Mouse (Mus musculus) lung, adult 18-20 months (tissue): Measurements from ENCODE around the gene Ano10.
"Not testable (repeated sequence)": the region's sequence is repeated elsewhere in the genome, so short reads cannot be mapped to it uniquely, and the experiment has no call there.

Source experiments
- DNase-seq, 2 experiments: peaks; one replicate each; pipeline ENCODE4 v3.0.0; 2022; ENCODE audit warnings: mixed read lengths in 2 of 2

The Ano10 gene

DNA sequence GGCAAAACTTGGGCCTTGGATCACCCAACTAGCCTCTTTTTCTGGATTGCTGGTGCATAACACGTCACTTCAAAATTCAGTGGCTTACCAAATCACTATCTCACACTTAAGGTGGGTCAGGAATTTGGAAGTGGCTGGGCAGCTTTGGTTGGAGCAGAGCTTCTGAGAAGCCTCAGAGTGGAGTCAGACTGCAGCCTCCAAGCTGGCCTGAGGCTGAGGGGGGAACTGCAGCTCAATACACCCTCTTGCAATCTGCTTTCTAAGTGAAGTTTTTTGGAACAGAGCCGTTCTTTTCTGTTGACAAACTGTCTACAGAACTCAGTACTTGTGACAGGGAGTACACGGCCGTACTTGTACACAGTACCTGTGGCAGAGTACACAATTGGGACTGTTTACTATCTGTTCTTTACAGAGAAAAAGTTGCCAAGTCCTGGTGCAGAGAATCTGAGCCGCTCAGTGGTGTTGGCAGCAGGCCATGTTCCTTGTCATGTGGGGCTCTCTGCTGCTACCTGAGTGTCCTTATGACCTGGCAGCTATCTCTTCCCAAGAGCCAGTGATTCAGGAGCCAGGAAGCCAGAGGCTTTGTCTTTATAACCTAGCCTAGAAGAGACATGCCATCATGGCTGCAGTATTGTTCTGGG, 99.1 kb downstream of the Ano10 start:
- DNase-seq = peak; percentile 81 to 84

DNA sequence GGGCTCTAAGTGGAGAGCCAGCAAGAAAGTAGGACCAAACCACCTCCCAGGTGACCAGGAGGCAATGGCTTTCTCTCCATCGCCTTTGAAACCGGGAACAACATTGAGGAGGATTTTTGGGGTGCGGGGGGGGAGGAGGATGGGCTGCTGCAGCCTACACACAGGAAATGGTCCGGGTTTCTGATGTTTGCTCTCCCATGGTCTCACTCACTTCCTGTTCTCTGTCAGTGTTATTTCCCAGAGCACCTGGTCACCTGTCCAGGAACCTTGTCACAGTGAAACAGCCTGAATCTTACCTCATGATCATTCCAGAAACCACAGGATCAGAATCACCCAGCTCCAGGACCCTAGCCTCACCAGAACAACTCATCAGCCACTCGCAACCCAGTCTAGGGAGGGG, 100.4 kb downstream of the Ano10 start:
- no peak for DNase-seq

DNA sequence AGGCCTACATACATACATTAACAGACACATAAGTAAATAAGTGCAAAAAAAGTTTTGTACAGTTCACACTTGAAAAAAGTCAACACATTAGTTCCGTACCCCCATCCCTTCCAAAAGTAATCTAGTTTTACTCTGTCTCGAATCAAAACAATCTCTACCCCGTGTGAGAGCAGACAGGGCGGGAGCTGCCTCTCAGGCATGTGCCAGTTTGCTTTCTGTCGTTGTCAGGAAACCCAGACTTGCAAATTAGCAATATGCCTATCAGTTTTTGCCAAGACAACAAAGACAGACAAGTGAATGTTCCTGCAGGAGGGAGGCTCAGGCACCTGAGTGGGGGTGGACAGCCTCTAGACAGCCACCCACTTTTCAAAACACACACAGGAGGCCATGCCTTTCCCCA, 100.9 kb downstream of the Ano10 start:
- no peak for DNase-seq

DNA sequence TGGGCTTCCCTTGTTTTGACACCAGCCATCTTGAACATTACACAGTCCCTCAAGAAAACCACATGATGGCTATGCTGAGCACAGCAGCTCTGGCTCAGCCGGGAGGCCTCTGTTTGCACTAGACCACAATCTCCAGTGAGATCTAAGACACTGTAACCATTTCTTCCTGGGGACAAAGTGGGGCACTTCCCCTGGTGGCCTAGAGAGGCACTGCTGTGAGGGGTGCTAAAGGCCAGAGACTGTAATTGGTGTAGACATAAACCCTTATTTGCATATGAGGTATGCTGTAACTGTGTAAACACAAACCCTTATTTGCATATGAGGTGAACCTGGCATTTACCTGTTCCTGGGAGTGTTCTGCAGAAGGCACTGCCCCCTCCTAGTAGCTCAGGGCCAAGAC, 105.5 kb downstream of the Ano10 start:
- DNase-seq = no peak

DNA sequence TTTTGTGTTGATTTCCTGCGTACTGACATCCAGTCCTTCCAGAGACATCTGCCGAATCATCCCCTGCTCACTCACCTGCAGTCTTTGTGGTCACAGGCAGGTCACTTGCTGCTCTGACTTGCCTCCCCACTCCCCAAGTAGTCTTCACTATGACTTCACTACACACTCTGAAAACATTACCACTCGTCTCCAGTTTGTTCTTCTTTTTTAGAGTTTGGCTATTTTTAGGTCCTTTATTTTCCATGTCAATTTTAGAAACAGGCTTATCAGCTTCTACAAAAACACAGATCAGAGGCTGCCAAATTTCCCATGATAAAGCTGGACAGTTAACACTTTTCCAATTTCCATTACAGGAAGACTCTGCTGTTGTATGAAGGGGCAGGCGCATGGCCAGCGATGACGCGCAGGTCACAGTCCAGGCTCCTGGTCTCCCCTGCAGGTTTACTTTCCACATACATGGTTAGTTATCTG, 106.7 kb downstream of the Ano10 start:
- DNase-seq = no peak

DNA sequence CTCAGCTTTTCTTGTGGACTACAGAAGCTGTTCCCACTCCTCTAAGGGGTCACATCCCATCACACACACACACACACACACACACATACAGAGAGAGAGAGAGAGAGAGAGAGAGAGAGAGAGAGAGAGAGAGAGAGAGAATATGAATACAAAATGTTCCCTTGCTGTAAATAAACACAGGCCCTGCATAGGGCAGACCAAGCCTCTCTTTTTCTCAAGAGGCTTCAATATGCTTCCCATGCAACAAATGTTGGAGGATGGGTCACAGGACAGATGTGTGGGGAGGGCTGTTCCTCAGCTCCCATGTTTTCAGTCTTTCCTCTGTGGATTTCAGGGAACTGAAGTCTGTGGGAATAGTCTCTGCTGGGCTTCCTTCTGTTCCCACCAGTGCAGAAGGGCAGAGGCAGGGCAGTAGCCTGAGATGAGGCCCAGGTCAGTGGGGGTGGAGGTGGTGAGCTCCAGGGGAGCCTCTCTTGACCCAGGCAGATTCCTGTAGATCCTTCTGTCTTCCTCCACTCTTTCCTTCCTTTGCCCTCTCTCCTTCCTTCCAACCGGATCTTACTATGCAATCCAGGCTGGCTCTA, 107.5 kb downstream of the Ano10 start:
- DNase-seq = no peak

DNA sequence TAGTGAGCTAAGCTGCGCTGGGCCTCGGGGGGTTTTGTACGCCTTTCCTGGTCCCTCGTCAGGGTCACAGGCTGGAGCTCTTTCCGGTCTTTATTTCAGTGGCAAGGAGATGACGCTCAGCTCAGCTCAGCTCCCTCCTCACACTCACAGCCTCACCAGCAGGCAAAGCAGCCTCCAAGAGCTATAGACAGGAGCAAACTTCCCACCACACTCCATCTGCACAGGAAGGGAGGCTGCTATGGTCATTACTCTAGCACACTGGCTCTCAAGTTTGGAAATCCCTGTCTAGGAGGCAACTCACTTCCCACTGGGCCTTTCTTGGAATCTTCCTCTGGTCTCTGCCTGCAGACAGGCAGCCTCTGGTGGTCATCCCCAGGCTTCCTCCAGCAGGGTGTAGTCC, 108.3 kb downstream of the Ano10 start:
- no peak for DNase-seq

DNA sequence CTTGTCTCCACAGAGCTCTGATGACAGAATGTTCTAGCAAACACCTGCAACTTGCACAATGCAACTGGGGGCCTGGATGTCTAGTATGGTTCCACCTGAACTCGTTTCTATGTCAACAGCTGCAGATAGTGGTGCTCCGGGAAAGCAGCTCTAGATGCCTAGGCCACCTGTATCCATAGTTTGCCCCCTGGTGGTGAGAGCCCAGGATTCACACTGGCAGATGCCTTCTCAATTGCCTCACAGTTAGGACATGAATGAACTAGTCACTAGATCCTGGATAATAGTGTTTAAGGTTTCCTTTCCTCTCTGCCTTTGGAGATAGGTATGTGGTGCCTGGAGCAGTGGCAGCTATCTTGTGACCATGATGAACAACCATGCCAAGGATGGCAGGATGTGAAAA, 109.2 kb downstream of the Ano10 start:
- peak; percentile 80 to 86 for DNase-seq

DNA sequence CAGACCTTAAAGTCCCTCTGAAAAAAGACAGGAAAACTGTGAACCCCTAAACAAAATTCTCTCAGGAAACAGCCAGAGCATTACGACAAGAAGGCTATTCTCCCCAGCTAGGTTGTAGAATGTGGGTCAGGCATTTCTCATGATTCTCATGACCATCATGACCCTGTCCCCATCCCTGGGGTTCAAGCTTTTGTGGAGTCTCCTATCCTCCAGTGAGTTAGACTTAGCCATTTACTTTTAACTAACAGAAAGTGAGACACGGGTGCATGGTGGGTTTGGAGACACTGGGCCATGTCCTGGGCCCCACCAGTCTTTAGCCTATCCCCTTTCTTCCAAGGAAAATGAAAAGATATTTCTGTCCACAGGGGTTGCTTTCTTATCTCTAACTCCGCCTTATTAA, 109.9 kb downstream of the Ano10 start:
- DNase-seq = no peak

DNA sequence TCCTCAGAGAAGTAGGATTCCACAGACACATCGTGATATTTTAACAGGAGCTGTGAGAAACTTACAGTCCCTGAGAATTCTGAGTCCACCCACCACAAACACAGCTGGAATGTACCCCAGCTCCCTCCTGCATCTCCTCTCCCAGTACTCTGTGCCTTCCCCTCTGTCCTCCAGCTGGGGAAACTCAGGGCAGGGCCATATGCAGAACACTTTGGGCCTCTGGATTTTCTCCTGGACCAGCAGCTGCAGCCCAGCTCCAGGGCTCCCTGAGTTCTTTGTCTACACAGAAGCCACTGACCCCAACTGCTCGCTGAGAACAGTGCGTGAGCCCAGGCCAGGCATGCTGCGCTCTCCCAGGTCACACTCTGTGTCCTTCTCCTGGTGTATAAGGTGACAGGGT, 111.1 kb downstream of the Ano10 start:
- no peak for DNase-seq

DNA sequence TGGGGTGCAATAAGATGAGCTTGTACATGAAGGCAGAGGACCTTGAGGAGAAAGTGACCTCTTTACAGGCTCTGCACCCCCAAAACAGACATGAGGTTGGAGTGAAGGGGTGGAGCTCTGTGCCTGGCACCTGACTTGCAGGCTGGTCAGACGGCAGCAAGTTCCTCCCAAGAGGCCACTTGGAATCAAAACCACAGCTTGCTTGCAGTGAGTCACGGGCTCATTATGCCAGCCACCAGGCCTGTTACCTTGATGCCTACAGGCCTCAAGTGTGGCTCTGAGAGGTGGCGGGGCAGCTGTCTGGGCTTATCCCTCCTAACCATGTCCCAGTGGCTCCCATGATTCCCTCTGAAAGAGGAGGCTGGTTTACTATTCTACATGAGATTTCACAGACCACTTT, 114.1 kb downstream of the Ano10 start:
- DNase-seq = peak; percentile 68 to 82

DNA sequence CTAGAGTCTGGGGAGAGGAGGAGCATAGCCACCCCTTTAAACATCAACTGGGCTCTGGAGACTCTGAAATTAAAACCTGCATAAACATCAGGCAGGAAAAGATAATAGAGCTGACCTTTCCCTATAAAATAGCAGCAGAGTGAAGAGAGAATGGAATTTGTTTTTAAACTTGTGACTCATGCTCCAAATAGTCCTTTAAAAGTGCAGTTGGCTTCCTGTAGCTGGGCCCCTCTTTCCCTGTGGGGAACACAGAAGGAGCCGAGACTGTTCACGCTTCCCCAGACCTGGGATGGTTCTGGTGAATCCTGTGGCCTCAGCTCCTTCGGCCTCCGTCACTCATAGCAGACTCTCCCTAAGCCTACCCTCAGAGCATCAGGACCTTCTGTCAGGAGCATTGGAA, 115.8 kb downstream of the Ano10 start:
- no peak for DNase-seq

DNA sequence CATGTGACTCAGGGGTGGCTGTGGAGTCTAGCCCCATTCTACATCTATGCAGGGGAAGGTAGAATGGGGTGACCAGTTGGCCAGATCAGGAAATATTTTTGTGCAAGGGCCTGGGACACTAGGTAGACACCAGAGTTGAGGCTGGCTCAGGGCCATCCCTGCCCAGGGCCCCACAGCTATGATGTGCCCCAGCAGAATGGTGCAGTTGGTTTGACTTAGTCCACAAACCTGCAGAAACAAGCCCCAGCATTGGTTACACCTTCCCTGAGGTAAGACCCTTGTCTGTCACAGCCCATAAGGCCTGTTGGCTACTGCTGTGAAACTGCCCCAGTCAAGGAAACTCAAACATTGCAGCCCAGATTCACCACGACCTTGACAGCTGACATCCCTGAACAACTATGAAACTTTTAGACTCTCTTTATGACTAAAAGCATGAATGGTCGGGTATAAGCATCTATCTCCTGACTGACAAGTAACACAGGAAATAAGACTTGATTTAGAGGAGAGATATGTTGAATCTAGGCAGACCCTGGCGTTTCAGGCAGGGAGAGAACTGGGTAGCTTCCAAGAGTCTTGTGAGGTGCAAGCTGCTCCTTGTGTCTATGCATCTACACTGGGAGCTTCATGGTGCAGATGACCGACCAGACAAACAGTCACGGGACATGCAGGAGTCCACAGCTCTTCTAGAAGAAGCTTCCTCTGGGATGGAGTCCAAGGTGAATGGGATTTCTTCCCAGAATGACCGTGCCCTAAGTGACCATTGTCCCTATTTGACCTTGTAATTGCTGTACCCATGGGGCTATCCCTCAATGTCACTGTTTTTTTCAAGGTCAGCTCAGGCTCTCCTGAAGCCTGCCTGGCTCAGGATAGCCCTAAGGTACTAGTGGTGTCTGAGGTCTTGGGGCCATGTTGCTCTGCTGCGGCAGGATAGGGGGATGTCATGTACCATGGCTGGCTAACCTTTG, 116.7 kb downstream of the Ano10 start:
- DNase-seq = no peak

DNA sequence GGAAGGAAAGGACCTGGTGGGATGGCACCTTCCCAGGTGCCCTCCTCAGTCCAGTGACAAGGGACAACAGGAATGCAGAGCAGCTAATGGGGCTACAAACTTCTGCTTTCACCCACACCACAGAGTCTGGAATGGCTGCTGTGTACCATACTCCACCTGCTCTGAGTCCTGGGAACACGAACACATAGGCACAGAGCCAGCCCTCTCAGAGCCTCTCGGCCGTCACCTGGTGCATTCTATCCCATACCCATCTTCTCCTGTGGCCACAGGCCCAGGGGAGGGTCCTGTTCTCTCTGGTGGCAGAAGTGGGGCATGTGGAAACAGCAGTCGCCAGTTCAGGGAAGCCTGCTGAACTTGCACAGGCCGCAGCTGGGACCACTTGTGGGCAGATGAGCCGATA, 119.5 kb downstream of the Ano10 start:
- DNase-seq = no peak

DNA sequence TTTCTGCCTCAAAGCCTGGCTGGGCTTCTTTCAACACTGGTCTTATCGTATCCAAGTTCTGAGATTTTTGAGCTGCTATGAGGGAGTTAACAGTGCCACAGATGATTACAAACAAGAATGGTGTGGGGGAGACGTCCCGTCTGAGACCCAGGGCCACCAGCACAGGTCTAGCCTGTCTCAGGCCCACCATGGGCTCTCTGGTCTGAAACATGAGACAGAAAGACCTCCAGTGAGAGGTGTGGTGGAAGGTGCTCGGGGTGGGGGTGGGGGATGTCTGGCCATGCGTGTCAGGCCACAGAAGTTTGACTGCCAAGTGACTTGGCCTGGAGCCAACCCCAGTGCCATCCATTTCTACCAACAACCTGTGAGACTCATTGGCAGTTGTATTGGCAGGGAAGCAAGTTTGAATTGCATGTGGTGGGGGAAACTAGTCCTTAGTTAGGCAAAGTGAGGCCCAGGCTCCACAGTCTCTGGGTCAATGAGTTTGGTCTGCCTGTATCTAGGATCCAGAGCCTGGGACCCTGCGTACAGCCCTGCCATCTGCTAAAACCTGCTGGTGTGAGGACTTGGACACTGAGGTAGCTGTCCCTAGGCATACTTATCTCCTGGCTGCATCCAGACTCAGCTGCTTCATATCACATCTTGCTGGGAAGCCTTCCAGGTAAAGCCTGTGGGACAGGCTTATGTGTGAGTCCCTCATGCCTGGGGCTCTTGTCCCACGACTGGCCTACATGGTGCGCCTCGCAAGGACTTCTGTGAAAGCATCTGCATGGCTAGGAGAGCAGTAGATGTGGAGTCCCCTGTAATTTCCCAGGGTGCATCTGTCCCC, 120.6 kb downstream of the Ano10 start:
- no peak for DNase-seq

DNA sequence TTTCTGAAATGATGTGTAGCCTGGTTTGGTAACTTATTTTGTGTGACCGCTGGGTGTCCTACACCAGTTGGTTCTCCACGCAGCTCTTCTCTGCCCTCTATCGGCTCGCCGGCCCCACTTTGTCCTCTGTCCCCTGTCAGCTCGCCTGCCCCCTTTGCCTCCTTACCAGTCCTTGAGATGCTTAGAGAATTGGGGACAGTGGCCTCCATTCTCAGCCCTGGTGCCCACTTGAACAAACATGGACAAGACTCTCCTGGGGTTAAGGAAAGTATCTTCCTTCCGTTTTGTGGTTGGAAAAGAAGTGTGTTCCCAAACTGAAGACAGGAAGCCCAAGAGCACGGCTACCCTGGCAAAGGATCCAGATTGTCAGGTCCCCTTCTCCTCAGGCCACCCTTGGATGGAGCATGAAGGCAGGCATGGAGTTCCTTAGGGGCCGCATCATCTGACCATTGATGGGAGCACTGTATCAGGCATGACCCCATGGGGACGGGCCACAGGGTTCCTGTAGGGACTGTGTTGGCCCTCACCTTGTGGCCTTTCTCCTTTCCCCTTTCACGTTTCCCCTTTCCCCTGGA, 121.5 kb downstream of the Ano10 start:
- DNase-seq = no peak

DNA sequence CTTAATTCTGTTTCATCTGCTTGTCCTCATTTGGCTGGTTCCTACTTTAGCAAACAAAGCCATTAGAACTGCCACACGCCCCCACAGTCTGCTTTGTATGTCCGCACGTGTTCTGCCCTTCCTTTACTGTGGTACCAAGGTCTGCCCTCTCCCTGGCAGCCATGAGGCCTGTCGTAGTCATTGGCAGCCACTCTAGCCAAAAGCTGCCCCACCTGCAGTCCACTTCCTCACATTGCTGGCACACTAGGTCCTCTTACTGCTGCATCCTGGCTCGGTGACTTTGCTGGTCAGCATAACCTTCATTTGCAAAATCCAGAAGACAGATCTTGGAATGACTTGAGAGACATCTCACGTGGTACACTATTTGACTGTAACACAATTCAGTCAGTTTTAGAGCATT, 124.3 kb downstream of the Ano10 start:
- no peak for DNase-seq

DNA sequence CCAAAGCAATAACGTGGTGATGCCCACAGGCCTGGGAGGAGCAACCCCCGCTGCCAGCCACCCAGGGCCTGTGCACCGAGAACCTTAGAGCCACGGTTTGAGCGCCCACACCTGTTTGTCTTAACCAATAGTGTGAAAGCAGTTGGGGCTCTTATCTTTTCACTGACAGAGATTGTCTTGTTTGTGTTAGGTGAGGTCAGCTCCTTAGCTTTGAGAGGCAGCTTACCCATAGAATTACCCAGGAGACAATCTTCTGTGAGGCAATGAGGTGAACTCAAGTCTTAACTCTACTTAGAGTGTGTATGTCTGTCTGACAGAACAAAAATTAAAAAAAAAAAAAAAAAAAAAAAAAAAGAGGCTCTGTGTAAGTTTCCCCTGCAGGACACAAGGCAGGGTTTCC, 126.5 kb downstream of the Ano10 start:
- DNase-seq = not testable (repeated sequence)

DNA sequence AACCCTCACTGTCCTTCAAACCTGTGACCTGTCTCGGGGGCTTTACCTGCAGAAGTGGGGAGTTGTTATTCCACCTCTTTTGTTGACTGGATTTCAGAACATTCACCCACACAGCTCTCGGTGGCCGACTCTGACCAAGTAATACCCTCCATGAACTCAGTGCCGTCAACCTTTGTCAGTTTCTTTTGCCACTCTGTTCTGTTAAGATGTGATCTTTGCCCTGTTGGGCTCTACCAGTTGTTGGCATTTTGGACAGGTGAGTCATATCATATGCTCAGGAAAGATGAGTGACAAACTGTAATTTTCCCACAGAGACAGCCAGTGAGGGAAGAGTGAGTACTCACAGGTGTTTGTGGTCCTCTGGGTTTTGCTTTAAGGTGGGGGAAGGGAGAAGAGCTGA, 129.7 kb downstream of the Ano10 start:
- DNase-seq = no peak

DNA sequence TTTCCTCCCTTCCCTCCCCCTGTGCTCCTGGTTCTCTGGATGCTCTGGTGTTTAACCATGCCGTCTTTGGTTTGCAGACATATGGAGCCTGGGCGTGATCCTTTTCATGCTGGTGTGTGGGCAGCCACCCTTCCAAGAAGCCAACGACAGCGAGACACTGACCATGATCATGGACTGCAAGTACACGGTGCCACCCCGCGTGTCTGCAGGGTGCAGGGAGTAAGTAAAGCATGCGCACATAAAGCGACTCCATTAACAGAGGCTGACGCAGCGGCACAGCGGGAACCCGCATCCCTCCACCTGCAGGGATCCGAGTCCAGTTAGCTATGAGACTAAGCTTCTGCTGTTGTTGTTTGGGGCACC, 137.2 kb downstream of the Ano10 start:
- DNase-seq = no peak

DNA sequence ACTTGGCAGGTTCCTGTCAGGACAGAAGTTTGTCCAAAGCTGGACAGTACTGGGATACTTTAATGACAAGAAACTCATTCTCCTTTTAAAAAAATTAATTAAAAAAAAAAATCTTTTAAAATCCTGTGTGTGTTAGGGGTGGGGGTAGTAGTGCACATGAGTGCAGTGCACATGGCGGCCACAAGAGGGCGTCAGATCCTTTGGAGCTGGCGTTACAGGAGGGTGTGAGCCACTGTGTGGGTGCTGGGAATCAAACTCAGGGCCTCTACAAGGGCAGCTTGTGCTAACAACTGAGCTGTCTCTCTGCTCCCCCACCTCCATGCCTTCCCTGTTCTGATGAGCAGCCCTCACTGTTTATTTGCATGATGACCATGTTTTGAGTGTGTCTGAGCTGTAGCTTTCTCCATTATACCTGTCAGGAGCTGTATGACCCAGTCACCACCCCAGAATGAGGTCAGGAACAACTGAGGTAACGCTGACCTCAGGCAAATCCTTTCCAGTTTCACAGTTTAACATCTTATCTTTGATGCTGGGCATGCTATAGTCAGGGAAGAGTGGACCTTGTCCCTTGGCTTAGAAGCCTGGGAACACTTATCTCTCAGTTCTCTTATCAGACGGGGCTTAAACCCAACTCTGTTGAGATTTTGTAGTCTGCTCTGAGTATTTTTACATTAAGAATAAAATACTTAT, 137.7 kb downstream of the Ano10 start:
- DNase-seq = no peak

DNA sequence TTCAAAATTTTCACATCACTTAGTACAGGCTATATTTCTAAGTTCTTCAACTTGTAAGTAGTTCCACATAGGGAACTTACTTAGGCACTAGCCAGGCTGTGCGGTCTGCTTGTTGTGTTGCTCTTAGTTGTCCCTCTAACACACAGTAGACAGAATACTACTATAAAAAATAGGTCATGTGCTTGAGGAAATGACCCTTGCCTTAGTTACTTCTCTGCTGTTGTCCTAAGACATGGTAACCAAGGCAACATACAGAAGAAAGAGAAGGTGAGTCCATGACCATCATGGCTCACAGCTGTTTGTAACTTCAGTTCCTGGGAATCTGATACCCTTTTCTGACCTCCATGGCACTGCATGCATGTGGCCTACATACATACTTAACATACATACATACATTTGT, 139.0 kb downstream of the Ano10 start:
- DNase-seq = no peak
